Mouse (Mus musculus) hindbrain, embryonic 16.5 days (tissue): ENCODE results near the gene Dhx16. TPM values are rescaled to one million over a fixed set of nuclear protein-coding genes. Genes with fewer than 3 reads are reported as not detected.

ENCODE experiments used
- ATAC-seq: fragments of 200-750 bp; cut with Nextera tagmentation; 2 replicates; pipeline ENCODE4 v1.8.0; 2017; ENCODE audit warnings: moderate TSS enrichment, moderate library complexity
- H3K27ac ChIP-seq: fragments of 300-500 bp; sonication (generic); 2 replicates; pipeline ENCODE4 v1.5.1; 2014; ENCODE audit warnings: low read depth, mild to moderate bottlenecking, control low read depth, low read length, moderate library complexity
- H3K27me3 ChIP-seq: fragments of 300-500 bp; sonication (generic); replicated peaks from 2 replicates; pipeline ENCODE4 v1.6.1; 2014; ENCODE audit warnings: low read length; ENCODE audit not compliant: control insufficient read depth, insufficient read depth
- H3K36me3 ChIP-seq: fragments of 300-500 bp; sonication (generic); 2 replicates; pipeline ENCODE4 v1.6.1; 2014; ENCODE audit warnings: mild to moderate bottlenecking, low read length, moderate library complexity, mixed read lengths; ENCODE audit not compliant: control insufficient read depth, insufficient read depth
- H3K4me1 ChIP-seq: fragments of 300-500 bp; sonication (generic); 2 replicates; pipeline ENCODE4 v1.6.1; 2014; ENCODE audit warnings: low read depth, low read length; ENCODE audit not compliant: control insufficient read depth, insufficient read depth
- H3K4me2 ChIP-seq: fragments of 300-500 bp; sonication (generic); 2 replicates; pipeline ENCODE4 v1.6.1; 2014; ENCODE audit warnings: mild to moderate bottlenecking, low read length, control low read depth, moderate library complexity
- H3K4me3 ChIP-seq: fragments of 300-500 bp; sonication (generic); 2 replicates; pipeline ENCODE4 v1.5.1; 2014; ENCODE audit warnings: mild to moderate bottlenecking, low read length, control low read depth, moderate library complexity
- H3K9ac ChIP-seq: fragments of 300-500 bp; sonication (generic); 2 replicates; pipeline ENCODE4 v1.6.1; 2014; ENCODE audit warnings: low read depth, mild to moderate bottlenecking, control low read depth, low read length, moderate library complexity
- H3K9me3 ChIP-seq: fragments of 300-500 bp; sonication (generic); 2 replicates; pipeline ENCODE4 v1.6.1; 2014; ENCODE audit warnings: mild to moderate bottlenecking, low read length, moderate library complexity; ENCODE audit not compliant: control insufficient read depth
- WGBS: fragments of 180-500 bp; shearing (Covaris S2); extraction: QIAGEN DNeasy Blood & Tissue Kit; methylation state at CpG from one replicate; pipeline ENCODE4 v1.1.7; 2014; 5-methylcytosine and 5-hydroxymethylcytosine counted together
- polyA plus RNA-seq: library from polyadenylated mRNA; unstranded; fragments of >200 nt; fragmentation: Nextera tagmentation; extraction: Ambion mirVana; gene quantifications from 2 replicates; pipeline ENCODE4 v1.2.1, GENCODE M21; 2015

The Dhx16 gene
- polyA plus RNA-seq, 1 experiment from 2014 or later, result 25.0 TPM

GRCm38 (mm10) chr17:35848112-35848511, 31.5 kb upstream of the Dhx16 start:
- ATAC-seq, result no peak
- 0 out of 2 replicates have a peak, but pooled peaks cover 1% of the 10 kb centered on the region for H3K4me1 ChIP-seq
- no peaks in the 10 kb centered on the region for H3K9me3 ChIP-seq
- H3K27ac ChIP-seq, result no peak overlapping the region
- no peaks in the 10 kb centered on the region for H3K27me3 ChIP-seq
- H3K4me3 ChIP-seq, result no peak overlapping the region
- 55% methylated on average over 1 of the region's 1 CpGs for WGBS
- no peak overlapping the region for H3K4me2 ChIP-seq
- H3K9ac ChIP-seq, result no peak overlapping the region
- H3K36me3 ChIP-seq, result peaks cover 25% of the 10 kb centered on the region

- Histone ChIP-seq H3K4me1 (no peaks in the 10 kb centered on the region), H3K4me2 (no peak overlapping the region), H3K27me3 (no peaks in the 10 kb centered on the region), H3K36me3 (peaks cover 23% of the 10 kb centered on the region), H3K9ac (no peak overlapping the region), H3K9me3 (no peaks in the 10 kb centered on the region), H3K4me3 (no peak overlapping the region), H3K27ac (no peak overlapping the region)
- ATAC-seq, result no peak
- 88% methylated on average over 3 of the region's 3 CpGs for WGBS
These were observed 28.6 kb upstream of the Dhx16 start for GRCm38 (mm10) chr17:35850974-35851373.

GRCm38 (mm10) chr17:35859371-35859770, 20.2 kb upstream of the Dhx16 start:
- WGBS, result 96% methylated on average over 1 of the region's 1 CpGs
- Histone ChIP-seq H3K4me1 (peaks cover 4% of the 10 kb centered on the region), H3K9me3 (no peaks in the 10 kb centered on the region), H3K27me3 (no peaks in the 10 kb centered on the region), H3K27ac (no peak overlapping the region), H3K9ac (no peak overlapping the region), H3K4me2 (no peak overlapping the region), H3K36me3 (peaks cover 7% of the 10 kb centered on the region), H3K4me3 (no peak overlapping the region)
- ATAC-seq, result no peak

GRCm38 (mm10) chr17:35859835-35860234, 19.8 kb upstream of the Dhx16 start:
- Histone ChIP-seq H3K27ac (no peak overlapping the region), H3K4me3 (no peak overlapping the region), H3K9me3 (no peaks in the 10 kb centered on the region), H3K27me3 (no peaks in the 10 kb centered on the region), H3K9ac (no peak overlapping the region), H3K36me3 (peaks cover 7% of the 10 kb centered on the region), H3K4me2 (no peak overlapping the region), H3K4me1 (peaks cover 8% of the 10 kb centered on the region)
- ATAC-seq, result no peak
- 69% methylated on average over 2 of the region's 2 CpGs for WGBS

- Histone ChIP-seq H3K27ac (peak overlapping the region; percentile 98), H3K36me3 (peaks cover 7% of the 10 kb centered on the region), H3K27me3 (no peaks in the 10 kb centered on the region), H3K9me3 (no peaks in the 10 kb centered on the region), H3K4me2 (peak overlapping the region; percentile 74), H3K4me1 (peaks cover 12% of the 10 kb centered on the region), H3K9ac (peak overlapping the region; percentile 92), H3K4me3 (peak overlapping the region; percentile 85)
- 4% methylated on average over 12 of the region's 12 CpGs for WGBS
- peak; percentile 8; the same call in 1 of the 2 replicates for ATAC-seq
These were observed 18.8 kb upstream of the Dhx16 start for GRCm38 (mm10) chr17:35860831-35861197.

GRCm38 (mm10) chr17:35861198-35861857, 18.3 kb upstream of the Dhx16 start, which contains the start of gene Nrm:
Gene Nrm, plus strand, starts transcription at chr17:35861318.
- H3K9me3 ChIP-seq, result no peaks in the 10 kb centered on the region
- no peaks in the 10 kb centered on the region for H3K27me3 ChIP-seq
- peak within 1 kb of the TSS; percentile 92 for H3K9ac ChIP-seq
- H3K4me1 ChIP-seq, result peaks cover 12% of the 10 kb centered on the region
- H3K4me2 ChIP-seq, result peak within 1 kb of the TSS; percentile 74
- under 1% methylated on average over 47 of the region's 47 CpGs for WGBS
- H3K36me3 ChIP-seq, result peaks cover 7% of the 10 kb centered on the region
- H3K27ac ChIP-seq, result peak within 1 kb of the TSS; percentile 98
- ATAC-seq, result peak; percentile 94
- H3K4me3 ChIP-seq, result peak within 1 kb of the TSS; percentile 85

GRCm38 (mm10) chr17:35864832-35865353, 14.7 kb upstream of the Dhx16 start:
- Histone ChIP-seq H3K36me3 (no peaks in the 10 kb centered on the region), H3K4me1 (peaks cover 30% of the 10 kb centered on the region), H3K4me3 (peak overlapping the region; percentile 74), H3K27ac (peak overlapping the region; percentile 98), H3K9me3 (no peaks in the 10 kb centered on the region), H3K9ac (peak overlapping the region; percentile 95), H3K27me3 (no peaks in the 10 kb centered on the region), H3K4me2 (peak overlapping the region; percentile 95)
- WGBS, result 18% methylated on average over 10 of the region's 10 CpGs
- no peak for ATAC-seq

GRCm38 (mm10) chr17:35865481-35866280, 13.9 kb upstream of the Dhx16 start, which contains the start of gene Ppp1r18:
Gene Ppp1r18, plus strand, starts transcription at chr17:35865593.
- peak within 1 kb of the TSS; percentile 74 for H3K4me3 ChIP-seq
- H3K4me1 ChIP-seq, result peaks cover 38% of the 10 kb centered on the region
- H3K9ac ChIP-seq, result peak within 1 kb of the TSS; percentile 95
- peak within 1 kb of the TSS; percentile 95 for H3K4me2 ChIP-seq
- H3K36me3 ChIP-seq, result no peaks in the 10 kb centered on the region
- H3K27ac ChIP-seq, result peak within 1 kb of the TSS; percentile 98
- H3K9me3 ChIP-seq, result no peaks in the 10 kb centered on the region
- under 1% methylated on average over 47 of the region's 48 CpGs for WGBS
- no peaks in the 10 kb centered on the region for H3K27me3 ChIP-seq
- peak; percentile 56 for ATAC-seq

- H3K27ac ChIP-seq, result peak overlapping the region; percentile 98
- no peaks in the 10 kb centered on the region for H3K27me3 ChIP-seq
- under 1% methylated on average over 24 of the region's 38 CpGs for WGBS
- peak overlapping the region; percentile 74 for H3K4me3 ChIP-seq
- H3K4me2 ChIP-seq, result peak overlapping the region; percentile 95
- H3K9ac ChIP-seq, result peak overlapping the region; percentile 95
- peaks cover 42% of the 10 kb centered on the region for H3K4me1 ChIP-seq
- no peaks in the 10 kb centered on the region for H3K9me3 ChIP-seq
- H3K36me3 ChIP-seq, result peaks cover 3% of the 10 kb centered on the region
- ATAC-seq, result peak; percentile 35
These were observed 13.3 kb upstream of the Dhx16 start for GRCm38 (mm10) chr17:35866281-35866831.
